Mouse (Mus musculus) frontal cortex, postnatal 25 days (tissue): ENCODE results near the gene Rora.

Source experiments
- DNase-seq, 2 experiments: peaks; one replicate each; pipeline ENCODE4 v3.0.0; 2022; ENCODE audit warnings: low spot score in 2 of 2

The Rora gene

DNA sequence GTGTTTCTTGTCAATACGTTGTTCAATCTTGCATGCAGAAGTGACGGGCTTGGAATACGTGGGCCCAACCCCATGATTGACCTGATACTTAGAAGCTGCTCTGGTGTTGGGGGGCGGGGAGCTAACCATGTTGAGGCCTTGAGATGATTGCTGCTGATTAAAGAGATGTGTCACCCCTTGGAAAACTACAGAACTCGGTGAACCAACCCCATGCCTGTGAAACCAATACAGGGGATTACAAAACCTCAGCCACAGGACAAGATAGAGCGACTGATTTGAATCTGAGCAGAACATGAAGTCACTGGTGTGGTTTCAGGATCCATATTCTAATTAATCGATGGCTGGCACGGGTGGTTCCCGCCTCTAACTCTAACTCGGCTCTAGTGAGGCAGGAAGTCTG lies 650.9 kb downstream of the Rora start:
- no peak for DNase-seq

DNA sequence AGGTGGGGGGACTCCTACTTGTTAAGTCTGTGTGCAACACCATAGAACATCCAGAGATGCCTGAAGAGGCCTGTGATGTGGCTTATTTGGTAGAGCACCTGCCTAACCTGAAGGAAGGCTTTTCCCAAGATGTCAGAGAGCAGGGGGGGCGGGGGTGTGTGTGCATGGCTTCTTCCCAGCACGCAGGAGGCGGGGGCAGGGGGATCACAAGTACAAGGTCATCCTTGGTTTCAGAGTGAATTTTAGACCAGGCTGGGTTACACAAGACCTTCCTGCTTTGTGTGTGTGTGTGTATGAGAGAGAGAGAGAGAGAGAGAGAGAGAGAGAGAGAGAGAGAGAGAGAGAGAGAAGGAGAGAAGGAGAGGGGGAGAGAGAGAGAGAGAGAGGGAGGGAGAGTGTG lies 651.4 kb downstream of the Rora start:
- DNase-seq: no peak

DNA sequence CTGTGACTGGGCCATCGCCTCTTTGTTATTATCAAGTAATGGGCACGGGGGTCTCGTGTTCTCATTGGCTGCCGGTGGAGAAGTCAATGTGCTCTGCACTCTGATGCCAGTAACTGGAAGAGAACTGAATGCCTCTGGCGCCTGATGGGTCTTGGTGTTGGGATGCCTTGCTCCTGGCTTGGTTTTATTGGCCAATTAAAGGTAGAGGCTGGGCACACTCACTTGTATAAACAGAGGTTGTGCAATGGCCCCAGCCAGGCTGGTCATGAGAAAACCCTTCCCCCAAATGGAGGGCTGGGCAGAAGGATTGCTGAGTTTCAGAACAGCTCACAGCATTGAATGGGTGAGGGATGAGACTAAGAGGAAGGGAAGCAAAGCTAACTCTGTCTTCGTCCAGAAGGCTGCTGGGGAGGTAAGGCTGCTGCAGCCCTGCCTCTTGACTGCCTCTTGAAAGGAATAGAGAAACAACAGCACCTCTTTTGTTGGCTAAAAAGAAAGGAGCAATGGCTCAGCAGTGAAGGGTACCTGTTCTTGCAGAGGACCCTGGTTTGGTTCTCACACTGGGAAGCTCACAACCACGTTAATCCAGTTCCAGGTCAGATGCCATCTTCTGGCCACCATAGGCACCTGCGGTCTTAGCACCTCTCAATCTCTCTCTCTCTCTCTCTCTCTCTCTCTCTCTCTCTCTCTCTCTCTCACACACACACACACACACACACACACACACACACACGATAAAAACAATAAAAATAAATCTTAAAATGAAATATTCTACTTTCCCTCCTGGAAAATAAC lies 653.3 kb downstream of the Rora start:
- DNase-seq: no peak

DNA sequence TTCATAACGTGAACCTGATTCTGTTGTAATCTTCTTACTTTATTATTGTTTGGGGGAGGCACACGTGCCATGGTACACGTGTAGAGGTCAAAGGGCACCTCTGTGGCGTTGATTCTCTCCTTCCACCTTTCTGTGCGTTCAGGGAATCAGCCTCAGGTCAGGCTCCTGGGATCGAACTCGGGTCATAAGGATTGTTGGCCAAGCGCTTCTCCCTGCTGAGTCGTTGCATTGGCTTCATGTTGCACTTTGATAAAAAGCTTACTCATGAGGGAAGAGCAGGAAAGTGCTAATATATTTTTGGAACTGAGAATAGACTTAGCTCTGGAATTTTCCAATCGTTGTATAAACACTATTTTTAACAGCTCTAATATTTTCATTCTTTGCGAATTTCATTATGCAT lies 654.4 kb downstream of the Rora start:
- no peak for DNase-seq

DNA sequence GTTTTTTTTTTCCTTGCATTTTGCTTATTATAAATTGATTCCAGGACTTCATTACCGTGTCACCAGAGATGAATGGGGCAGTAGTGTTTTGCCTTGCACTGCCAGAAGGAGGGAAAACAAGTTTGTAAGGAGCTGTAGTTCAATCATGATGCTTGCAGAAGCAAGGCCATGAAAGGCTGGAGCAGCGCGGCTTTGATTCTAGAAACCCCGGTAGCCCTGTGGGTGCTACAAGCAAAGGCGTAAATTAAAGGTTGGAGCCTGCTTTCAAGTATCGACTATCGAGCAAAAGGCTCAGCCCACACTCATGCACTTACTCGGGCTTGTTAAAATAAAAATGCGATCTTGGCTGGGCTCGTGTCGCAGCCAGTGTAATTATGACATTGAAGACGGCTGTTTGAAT lies 656.9 kb downstream of the Rora start:
- no peak for DNase-seq

DNA sequence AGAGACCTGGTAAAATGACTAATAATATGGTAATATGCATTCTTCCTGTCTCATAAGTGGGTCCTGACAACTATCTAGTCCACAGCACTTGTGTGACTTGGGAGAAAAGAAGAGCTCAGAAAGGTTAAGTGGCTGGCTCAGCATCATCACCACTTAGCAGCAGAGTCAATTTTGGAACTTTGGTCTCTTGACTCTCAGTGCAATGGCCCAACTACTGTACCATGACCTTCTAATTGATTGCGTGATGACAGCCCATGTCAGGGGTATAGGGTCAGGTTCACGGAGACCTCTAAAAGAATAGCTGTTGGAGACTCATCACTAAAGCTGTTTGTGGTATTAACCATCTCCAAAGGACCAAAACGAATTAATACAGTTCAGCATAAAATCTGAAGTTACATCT lies 659.7 kb downstream of the Rora start:
- no peak for DNase-seq

DNA sequence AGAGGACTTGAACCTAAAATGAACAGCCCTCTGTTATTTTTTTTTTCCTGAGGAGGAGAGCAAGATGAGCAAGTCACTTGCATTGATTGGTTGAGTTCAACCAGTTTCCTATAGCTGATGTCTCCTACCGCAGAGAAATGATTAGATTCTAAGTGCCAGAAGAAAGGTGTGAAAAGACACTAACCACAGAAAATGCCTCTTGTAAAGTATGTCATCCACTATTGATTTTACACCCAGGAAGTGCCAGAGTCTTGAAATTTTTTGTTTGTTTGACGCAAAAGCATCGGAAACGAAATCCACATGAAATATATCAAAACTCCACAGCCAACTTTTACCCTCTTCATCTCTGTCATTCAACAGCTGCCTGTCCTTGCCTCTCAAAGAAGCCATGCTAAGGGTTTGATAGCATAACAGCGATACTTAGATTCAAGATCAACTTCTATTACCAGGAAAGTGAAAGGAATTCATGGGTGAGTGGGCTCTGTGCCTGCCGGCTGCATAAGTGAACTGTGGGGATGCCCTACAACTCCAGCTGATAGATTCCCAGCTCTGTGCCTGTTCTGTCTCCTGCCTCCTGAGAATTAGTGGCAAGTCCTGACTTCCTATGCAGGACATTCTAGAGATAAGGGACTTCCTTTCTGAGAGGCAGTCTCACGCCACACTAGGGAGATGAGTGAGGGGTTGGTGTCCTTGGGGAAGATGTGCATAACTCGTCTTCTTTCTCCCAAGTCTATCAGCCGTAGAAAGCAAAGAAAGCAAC lies 661.0 kb downstream of the Rora start:
- DNase-seq: no peak

DNA sequence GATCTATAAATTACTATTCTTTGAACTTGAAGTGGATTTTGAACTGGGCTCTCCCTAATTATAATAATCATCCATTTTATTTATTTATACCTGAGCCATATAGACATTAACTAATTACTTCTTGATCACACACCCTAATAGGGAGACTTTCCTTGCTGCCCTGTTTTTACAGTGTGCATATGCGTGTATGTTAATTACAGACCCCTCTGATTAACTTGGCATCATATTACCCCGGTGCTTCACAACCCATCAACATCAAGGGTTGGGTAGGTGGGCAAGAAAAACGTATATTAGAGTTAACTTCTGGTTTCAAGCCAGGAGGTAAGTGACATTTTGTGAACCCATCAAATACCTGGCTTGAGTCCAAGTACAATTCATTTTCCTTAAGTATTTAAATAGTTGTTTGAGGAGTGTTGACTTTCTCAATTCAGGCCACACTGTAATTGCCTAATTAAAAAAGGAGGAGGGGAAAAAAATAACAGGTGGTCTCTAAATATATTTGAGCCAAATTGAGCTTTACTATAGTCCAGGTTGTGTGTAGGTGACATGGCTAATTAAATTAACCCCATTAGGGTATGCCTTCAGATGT lies 664.0 kb downstream of the Rora start:
- no peak for DNase-seq

DNA sequence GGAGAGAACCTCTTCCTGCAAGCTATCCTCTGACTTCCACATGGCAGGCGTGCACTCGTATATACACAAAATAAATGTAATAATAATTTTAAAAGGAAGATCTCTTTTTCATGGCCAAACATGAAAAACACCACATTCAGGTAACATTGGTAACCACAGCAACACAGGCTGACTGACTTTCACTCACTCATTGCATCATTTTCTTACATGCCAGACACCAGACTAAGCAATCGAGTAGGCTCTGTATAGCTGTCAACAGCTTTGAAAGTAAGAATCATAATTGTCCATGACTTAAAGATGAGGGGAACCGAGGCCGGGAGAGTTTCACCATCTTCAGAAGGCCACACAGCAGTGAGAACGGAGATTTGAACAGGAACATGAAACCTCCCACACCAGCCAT lies 665.8 kb downstream of the Rora start:
- no peak for DNase-seq

DNA sequence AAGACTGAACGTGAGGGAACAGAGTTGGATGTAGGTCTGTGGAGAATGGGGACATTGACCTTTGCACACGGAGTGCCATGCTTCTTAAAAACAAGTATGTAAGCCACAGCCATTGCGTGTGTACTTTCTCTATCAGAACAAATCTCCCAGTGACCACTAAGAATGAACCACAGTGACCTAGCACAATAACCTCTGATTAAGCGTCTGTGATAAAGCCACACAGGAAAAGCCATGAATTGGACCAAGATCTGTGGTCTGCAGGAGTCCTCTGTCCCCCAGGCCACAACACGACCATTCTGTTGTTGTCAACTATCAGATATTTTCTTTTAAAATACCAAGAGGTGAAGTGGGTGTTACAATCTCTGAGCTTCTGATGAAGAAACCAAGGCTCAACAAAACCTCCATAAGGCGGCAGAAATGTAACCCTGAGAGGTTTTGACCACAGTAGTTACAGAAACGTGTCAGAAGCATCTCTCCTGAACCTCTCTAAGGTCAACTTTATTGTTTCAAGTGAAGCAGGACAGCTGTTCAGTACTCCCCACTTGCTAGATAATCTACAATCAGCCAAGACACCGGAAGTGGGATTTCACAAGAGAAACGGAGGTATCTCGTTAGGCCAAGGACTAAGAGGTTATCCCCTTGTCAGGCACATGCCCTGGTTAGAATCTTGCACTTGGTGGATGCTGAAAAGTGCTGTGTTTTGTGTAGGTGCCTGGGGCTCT lies 666.5 kb downstream of the Rora start:
- DNase-seq: no peak

DNA sequence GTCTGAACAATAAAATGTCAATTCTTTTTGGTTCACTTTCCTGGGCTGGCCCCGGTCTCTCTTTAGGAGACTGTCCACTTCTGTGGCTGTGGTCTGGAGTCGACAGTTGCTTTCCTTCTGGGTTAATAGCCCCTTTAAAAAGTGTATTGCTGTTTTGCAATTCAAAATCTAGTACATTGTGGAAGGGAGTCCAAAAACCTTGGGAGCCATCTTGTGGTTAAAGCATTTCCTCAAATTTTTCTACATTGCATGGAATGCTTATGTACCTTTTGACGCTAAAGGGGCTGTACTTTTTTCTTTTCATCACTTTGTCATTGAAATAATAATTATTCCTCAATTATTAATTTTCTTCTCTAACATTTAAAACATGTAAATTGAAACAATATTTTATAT lies 667.0 kb downstream of the Rora start:
- DNase-seq: no peak

DNA sequence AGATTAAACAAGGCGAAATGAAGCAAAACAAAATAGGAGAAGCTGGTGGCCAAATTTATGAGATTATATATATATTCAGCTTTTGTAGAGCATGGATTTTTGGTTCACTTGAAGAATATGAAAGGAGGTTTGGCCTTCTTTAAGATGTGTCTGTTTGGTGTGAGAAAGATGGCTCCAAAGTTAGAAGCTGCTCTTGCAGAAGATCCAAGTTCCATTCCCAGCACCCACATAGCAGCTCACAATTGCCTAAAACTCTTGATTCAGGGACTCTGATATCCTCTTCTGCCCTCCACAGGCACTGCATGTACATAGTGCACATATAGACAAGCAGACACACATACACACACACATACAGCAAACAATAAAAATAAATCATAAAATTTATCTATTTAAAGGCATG lies 668.4 kb downstream of the Rora start:
- DNase-seq: no peak

DNA sequence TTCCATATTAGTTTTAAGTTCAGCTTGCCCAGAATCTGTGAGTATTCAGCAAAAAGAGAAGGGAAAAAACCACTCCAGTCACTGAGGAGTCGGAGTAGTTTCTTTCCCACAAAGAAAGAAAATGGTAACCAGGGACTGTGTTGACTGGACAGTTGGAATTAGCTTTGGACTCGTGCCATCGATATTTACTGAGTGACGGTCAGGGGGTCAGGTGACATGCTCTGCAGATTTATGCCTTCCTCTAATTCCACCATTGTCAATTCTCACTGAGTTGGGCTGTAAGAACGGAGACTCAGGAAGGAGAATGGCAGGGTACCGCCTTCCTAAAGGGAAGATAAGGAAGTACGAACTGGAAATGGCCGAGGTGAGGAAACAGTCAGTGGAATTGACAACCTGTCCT lies 670.2 kb downstream of the Rora start:
- DNase-seq: no peak

DNA sequence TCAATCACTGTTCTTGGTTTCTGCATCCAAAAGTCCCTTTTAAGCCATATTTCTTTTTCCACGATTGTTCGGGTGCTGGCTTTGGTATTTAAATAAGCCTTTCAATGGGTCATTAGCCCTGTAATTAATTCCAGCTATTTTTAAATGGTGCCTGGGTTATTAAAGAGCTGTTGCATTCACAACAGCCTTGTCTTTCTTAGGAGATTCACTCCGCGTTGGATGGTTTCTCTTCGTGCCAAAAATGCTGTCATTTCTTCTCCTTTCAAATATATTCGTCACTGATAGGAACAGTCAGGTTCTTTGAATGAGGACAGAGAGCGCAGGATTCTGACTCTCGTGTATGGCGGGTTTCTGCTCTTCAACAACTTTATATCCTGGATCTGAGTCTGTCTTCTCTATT lies 673.5 kb downstream of the Rora start:
- no peak for DNase-seq

DNA sequence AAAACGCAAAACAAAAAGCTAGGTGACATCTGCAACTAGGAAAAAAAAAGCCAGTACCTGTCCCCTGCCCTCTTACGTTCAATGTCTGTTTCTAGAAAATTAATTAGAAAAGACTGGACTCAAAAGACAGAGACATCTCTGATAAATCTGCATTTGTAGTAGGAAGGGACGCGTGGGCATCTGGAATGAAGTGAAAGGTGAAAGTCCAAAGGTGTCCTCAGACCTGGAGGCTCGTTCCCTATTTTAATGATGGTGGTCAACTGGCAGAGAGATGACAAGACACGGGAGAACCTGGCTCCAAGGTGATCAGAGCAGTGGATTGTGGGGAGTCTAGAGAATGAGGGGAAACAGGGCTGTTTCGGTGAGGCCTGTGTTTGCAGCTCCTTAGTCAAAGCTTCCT lies 674.0 kb downstream of the Rora start:
- no peak for DNase-seq

DNA sequence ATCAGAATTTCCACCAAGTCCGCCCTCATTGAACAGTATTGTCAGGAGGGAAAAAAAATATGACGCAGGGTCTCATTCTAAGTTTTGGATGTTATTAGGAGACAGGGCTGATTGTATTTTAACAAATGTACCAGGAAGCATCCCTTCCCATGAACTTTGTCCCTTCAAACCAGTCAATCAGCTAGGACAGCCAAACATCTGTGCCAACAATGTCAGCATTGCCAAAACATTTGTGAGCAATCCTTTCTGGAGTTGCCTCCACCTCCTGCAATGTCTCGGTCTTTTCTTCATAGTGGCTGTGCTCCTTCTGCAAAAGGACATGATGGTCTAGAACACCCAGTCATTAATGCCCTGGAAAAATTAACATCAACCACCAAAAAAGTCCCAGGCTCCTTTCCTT lies 678.2 kb downstream of the Rora start:
- DNase-seq: no peak

DNA sequence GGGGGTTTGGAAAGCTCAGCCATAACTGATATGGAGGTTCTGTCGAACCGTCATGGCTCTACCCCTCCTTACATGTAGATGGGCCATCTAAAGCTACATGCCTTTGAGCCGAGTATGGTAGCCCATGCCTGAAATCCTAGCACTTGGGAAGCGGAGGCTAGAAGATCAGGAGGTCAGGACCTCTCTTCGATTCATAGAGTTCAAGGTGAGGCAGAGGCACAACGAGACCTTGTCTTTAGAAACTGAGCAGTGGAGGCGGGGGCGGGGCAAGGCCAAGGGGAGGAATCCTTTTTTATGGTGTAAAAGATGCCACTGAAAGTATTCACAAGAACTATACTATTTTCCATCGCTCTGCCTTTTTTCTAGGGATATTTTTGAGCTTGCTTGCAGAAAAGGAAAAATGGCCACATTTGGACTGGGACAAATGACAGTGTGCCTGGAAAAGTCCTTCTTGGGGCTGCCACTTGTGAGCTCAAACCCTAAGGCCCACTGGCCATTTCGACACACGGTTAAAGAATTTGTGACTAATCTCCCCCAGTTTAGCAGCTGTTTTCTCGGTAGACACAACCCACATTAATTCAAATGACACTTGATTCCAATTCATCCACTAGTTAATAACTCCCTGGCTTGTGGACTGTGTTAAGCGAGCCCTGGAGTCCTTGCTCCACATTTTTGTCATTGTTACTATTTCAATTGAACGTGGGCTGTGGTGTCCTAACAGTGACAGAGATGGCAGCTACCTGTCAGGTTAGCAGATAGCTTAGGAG lies 679.4 kb downstream of the Rora start:
- no peak for DNase-seq

DNA sequence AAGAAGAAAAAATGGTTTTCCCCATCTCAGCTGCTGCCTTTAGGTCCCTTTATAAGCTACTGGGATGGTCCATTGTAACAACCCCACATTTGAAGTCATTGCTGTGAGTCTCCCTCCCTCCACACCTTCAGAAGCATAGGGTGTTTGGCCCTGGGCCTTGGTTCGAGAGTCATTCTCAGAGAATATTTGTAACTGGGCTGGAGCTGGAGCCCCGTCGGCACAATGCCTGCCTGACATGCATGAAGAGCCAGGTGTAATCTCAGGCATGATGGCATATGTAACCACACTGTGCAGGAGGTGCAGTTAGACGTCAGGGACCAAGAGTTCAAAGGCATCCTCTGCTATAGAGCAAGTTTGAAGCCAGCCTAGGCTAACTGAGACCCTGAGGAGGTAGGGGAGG lies 680.1 kb downstream of the Rora start:
- no peak for DNase-seq

DNA sequence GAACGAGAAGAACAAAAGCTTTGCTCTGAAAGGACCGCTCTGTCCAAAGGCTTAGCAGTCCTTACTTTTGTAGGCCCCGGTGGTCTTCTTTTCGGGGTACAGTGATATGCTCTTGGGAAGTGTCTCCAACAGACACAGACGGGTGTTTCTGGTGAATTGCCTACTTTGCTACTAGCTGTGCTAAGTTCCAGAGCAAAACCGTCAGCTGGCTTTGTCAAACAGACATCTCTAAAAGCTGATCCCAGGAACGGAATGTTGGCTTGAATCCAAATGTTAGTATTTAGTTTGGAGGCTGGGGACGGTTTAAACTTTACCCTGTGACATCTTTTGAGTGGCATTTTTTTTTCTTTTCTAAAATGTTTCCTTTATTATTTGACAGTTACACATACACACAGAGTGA lies 680.5 kb downstream of the Rora start:
- DNase-seq: no peak

DNA sequence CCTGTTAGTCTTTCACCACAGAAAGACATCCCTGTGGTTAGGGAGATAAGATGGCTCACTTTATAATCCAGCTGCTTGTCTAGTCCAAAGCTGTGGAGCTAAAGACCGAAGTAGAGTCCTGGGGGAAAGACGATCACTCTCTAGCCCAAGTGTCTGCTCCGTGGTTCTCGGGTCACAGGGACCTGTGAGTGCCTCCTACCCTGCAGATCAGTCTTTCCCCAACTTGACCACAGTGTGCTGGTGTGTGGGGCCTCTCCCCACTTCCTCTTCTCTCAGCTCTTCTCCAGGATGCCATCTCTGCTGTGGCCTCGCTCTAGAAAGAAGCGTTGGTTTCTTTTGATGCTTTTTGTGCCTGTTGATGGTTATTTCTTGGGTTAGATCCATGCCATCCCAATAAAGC lies 682.5 kb downstream of the Rora start:
- no peak for DNase-seq

DNA sequence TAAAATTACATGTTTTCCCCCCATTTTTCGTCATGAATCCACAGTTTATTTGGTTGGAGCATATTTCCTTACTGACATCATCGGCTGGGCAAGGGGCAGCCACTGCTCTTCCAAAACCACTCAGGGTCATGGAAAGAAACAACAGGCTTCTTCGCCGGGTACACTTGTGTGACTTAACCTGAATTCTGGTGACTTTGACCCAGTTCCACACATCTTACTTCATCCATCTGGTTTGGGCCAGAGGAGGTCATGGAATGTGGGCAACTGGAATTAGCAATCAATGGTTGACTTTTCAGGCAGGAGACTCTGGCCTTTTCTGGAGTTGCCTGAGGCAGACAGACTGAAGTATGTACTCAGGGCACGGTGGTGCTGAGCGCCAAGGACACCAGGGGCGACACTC lies 685.6 kb downstream of the Rora start:
- no peak for DNase-seq

DNA sequence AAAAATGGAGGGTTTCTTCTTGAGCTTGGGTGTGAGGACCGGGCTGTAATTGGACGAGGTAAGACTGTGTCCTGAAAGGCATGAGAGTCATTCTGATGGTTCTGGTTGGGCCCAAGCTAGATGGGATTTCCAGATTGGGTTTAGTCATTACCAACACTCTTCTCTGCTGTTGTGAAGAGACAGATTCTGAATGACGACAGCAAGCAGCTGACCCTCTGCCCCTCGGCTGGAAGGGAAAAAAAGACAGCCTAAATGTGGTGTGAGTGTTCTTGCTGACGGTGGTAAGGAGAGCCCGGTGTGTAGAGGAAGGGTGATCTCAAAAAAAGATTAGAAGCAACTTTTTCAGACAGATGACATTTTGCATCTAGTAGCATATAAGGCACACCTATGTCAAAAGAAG lies 686.2 kb downstream of the Rora start:
- DNase-seq: no peak
